Comparison of ENCODE assay signal across 9 mouse cellular contexts in genomic region chr10:38555040-38555439, GRCm38 (mm10).
DNase-seq lines count a peak whose midpoint lies in the region; ATAC-seq and TF ChIP-seq lines count a peak whose summit lies in the region.
"Had no signal": no experiment of that assay in that cellular context is flagged by ENCODE, and none has a peak within 500 bp of the region (broad histone marks: within the 10 kb centered on the region; RNA-seq: fewer than 3 reads in every experiment).

No protein-coding gene starts in this region.

- H3K4me1 ChIP-seq in embryonic facial prominence, embryonic 13.5 days: peaks cover 12% of the 10 kb centered on the region; the same call in 1 of the 2 replicates
- H3K4me1 ChIP-seq in midbrain, embryonic 16.5 days (ENCODE audit: control insufficient read depth, insufficient read depth, low read length): peaks cover 6% of the 10 kb centered on the region

- WGBS in embryonic facial prominence, embryonic 13.5 days: 32% methylated on average over 5 of the region's 5 CpGs
- WGBS in midbrain, embryonic 16.5 days: 3% methylated on average over 5 of the region's 5 CpGs

- H3K9ac ChIP-seq in embryonic facial prominence, embryonic 13.5 days: no peak overlapping the region
- H3K9ac ChIP-seq in midbrain, embryonic 16.5 days (ENCODE audit: low read depth, low read length): no peak overlapping the region

- 0 out of 2 replicates have a peak, but pooled peaks have one; percentile 62 for ATAC-seq in embryonic facial prominence, embryonic 13.5 days (ENCODE audit: insufficient number of reproducible peaks, insufficient read depth, low FRiP score, low TSS enrichment, low read depth)
- peak; percentile 92 for ATAC-seq in midbrain, embryonic 16.5 days

- 0 out of 2 replicates have a peak overlapping the region, but pooled peaks have one; percentile 34 for H3K27ac ChIP-seq in embryonic facial prominence, embryonic 13.5 days
- peak overlapping the region; percentile 77 for H3K27ac ChIP-seq in layer of hippocampus, adult 2 months
- H3K27ac ChIP-seq in midbrain, embryonic 16.5 days (ENCODE audit: low read length): peak overlapping the region; percentile 73
- H3K27ac ChIP-seq: kidney, postnatal 0 days had no signal

- no peak for TF ChIP-seq CTCF in layer of hippocampus, adult 2 months (conservative IDR thresholded peaks at IDR 0.05)

- peak; percentile 93 for DNase-seq in brain, adult 2 months (ENCODE audit: low read depth, low spot score)
- peak; percentile 59 to 78 for DNase-seq in layer of hippocampus, adult 2 months (ENCODE audit: low spot score in 2 of 2)
- no peak for DNase-seq in urinary bladder, postnatal 14 days (ENCODE audit: low spot score)
- DNase-seq in adrenal gland, postnatal 14 days: no peak
- DNase-seq in gastrocnemius, postnatal 25 days: no peak
- no peak for DNase-seq in thymus, adult 18-20 months

- no peaks in the 10 kb centered on the region for H3K36me3 ChIP-seq in embryonic facial prominence, embryonic 13.5 days
- H3K36me3 ChIP-seq in midbrain, embryonic 16.5 days (ENCODE audit: control insufficient read depth, insufficient read depth, low read length): no peaks in the 10 kb centered on the region

- no peak overlapping the region for H3K4me3 ChIP-seq in embryonic facial prominence, embryonic 13.5 days
- H3K4me3 ChIP-seq in layer of hippocampus, adult 2 months: peak overlapping the region; percentile 20; the same call in 1 of the 2 replicates
- no peak overlapping the region for H3K4me3 ChIP-seq in midbrain, embryonic 16.5 days (ENCODE audit: low read depth, low read length)

- no peaks in the 10 kb centered on the region for H3K27me3 ChIP-seq in embryonic facial prominence, embryonic 13.5 days
- H3K27me3 ChIP-seq in midbrain, embryonic 16.5 days (ENCODE audit: control insufficient read depth, insufficient read depth, low read depth, low read length): no peaks in the 10 kb centered on the region

- H3K4me2 ChIP-seq in embryonic facial prominence, embryonic 13.5 days: no peak overlapping the region
- H3K4me2 ChIP-seq in midbrain, embryonic 16.5 days (ENCODE audit: low read length): peak overlapping the region; percentile 29; the same call in 1 of the 2 replicates

- no peaks in the 10 kb centered on the region for H3K9me3 ChIP-seq in embryonic facial prominence, embryonic 13.5 days
- H3K9me3 ChIP-seq in midbrain, embryonic 16.5 days (replicated peaks; ENCODE audit: control insufficient read depth, low read length, poor library complexity, severe bottlenecking): no peaks in the 10 kb centered on the region

Comparison
In these comparisons a context has a peak if more than half of its experiments do, and no peak if none do; other contexts are left out.
1. DNase-seq: peak in brain, adult 2 months (single experiment) and layer of hippocampus, adult 2 months (2 of 2); none in urinary bladder, postnatal 14 days (single experiment), adrenal gland, postnatal 14 days (single experiment), gastrocnemius, postnatal 25 days (single experiment) and thymus, adult 18-20 months (0 of 2).
2. Peak in every context shown above with its lines, with median percentiles within 50 percentile points of each other: H3K27ac ChIP-seq.